Mouse (Mus musculus): ENCODE data around the gene Jph2.
A peak's percentile ranks its signal among the peaks of the same experiment; 100 is the strongest.

The Jph2 gene

DNA sequence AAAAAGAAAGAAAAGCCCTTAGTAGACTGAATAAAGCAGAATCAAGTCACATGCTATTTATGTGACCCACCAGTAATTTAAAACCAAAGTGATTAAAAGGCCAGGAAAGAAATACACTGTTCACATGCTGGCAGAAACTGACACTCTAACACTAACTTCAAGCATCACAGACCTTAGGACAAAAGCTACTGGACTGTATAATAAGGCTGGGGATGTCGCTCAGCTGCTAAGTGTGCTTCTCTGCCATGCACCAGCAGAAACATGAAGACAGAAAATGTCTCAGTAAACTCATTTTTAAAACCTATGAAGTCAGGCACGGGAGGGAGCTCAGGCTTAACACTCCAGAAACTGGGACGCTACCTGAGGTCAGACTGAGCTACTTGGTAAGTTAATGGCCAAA, 12.4 kb upstream of the Jph2 start:
- DNase-seq = no peak

DNA sequence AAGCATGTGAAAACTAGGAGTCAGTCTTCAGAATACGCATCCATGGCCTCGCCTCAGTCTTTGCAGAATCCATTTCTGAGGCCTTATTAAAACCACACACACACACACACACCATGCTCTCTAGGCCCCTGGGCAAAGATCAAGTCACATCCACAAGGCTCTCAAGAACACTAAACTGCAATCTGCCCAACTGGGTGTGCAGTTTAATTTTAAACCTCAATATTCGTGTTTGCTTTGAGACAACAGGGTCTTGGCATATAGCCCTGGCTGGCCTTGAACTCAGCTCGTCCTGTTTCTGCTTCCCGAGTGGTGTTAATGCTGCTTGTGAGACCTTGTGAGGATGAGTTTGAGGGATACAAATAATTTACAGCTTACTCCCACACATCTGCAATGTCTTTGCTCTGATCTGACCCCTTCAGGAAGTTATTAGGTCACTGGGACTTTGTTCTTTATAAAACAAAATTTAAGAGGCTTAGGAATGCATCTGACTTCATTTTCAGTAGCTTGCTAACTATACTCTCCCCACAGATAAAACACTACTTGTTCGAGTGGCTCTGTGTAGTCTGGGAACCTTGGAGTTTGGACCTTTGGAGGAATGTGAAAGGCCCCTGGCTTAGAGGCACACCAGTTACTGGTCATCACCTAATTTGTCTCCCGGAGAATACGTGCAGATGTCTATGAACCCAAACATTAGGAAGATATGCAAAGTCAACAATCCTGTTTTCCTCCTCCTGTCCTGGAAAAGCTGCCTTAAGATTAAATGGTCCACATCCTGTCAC, 6.4 kb upstream of the Jph2 start:
- no peak for DNase-seq

DNA sequence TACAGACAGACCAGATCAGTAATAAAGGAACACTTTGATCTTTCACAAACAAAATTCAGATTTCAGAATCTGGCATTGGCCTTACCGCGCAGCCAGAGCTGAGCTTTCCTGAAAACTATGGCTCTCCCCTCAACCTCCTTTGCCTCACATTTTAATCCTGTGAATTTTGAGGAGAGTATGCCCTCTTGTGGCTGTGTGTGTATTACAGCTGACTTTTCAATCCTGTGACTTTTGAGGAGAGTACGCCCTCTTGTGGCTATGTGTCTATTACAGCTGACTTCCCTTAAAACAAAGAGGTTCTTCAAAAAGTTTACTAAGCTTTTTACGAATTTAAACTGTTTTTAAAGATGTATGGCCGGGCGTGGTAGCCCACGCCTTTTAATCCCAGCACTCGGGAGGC, 3.4 kb upstream of the Jph2 start:
- peak; percentile 76 to 84 for DNase-seq

DNA sequence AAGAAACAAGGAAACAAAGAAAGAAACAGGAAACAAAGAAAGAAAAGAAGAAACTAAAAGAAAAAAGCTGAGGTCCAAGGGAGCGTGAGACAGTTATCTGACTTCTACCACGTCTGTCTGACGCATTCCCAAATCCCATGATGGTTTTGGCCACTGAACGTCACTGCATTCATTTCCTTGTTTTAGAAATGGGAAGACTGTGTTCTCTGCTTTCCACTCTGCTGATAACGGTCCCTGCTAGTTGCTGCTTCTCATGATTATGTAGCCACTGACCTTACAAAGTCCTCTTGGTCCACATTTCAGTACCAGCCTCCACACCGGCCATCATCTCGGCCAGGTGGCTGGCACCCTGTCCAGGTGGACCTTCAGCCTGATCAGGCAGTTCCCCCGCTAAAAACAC, 1.4 kb upstream of the Jph2 start:
- DNase-seq = no peak

DNA sequence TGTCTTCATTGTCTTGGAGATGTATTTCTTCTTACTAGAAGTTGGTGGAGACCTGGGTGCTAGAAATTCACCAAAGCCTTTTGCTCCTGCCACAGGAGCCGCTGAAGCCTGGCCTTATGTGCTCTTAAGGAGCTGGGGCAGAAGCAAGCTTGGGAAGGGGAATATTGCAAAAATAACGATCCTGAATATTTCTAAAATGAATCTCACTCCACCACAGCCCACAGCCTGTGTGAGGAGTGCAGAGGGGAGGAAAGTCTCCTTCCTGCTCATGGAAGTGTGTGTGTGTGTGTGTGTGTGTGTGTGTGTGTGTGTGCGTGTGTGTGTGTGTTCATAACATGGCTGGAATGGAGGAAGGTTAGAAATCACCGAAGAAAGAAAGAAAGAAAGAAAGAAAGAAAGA, 977 bp upstream of the Jph2 start:
- DNase-seq = no peak

GRCm38 (mm10) chr2:163397071-163397470, 722 bp downstream of the Jph2 start:
- no peak for DNase-seq

DNA sequence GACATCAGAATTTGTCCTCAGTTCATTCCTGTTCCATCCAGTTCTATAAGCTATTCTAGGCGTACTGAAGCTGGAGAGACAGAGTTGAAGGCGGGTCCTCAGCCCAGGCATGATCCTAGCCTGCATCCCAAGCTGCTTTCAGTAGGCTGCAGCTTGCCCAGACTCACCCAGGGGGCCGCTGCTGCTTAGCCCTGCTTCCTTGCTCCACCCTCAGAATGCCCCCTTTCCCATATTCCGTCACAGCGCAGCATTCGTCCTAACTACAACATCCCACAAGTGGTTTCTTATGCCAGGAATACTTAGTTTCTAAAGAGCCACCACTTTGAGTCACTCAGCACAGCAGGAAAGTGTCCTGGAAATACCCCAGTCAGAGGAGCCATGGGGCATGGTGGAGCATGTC, 2.8 kb downstream of the Jph2 start:
- no peak for DNase-seq

DNA sequence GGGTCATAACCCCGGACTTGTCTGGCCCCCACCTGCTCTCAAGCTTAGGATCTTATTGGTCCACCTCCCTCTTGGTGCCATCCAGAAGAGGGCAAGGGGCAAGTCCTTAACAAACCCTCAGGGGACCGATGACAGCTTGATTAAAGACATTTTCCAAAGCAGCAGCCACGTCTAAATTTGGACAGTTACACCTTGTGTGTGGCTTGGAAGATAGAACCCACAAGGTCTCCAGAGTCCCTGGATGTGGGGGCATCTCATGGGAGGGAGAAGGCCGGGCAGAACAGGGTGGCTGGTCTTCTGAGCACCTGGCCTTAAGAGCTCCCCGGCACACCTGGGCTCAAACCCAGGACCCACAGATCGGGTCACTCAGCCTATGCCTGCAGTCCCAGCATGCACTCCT, 3.8 kb downstream of the Jph2 start:
- no peak for DNase-seq

DNA sequence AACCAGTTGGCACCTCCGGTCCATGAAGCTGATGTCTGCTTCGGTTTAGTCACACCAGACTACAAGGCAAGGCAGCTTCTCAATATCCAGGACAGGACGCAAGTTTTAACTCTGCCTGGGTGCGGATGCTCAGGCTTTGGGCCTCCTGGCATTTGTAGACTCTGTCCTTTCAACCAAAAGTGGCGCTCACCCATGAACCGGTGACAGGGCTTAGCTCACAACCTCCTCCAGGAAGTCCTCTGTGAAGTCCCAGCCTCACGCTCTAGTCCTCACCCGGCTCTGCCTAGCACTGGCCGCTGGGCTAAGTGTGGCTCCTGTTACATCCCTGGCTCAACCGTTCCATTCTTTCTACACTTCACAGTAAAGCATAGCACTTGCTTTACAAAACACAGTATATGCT, 4.6 kb downstream of the Jph2 start:
- DNase-seq = no peak

GRCm38 (mm10) chr2:163392436-163392835, 5.4 kb downstream of the Jph2 start:
- DNase-seq = no peak

DNA sequence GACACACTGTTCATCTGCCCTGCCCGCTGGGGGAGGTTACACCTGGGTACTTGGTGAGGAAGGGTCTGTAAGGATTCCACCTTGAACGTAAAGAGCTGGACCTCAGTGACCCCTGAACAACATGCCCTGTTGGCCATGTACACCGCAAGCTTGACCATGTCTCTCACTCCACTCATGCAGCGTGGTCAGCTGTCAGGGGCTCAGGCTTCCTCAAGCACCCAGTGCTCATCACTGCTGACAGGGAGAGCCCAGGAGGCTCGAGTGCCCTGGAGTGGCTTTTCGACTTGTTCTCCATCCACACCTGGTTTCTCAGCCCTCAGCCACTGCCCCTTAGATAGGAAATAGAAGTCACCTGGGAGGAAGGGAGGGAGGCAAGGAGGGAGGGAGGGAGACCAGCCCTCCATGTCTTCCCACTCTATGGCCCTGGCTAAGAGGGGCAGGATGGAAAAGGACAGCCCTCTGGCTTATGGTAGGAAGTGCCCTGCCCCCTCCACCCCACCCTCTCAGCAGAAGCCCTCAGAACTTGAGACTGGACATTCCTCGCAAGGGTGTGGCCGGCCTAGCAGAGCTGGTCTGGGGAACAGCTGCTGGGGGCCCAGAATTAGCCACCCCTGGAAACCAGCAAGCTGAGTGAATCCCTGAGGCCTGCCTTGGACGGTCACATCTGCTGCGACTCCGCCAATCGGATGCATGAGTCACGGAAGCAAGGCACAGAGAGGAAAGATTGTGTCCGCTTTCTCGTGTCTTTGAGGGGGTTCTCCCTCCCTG, 11.2 kb downstream of the Jph2 start:
- no peak for DNase-seq

DNA sequence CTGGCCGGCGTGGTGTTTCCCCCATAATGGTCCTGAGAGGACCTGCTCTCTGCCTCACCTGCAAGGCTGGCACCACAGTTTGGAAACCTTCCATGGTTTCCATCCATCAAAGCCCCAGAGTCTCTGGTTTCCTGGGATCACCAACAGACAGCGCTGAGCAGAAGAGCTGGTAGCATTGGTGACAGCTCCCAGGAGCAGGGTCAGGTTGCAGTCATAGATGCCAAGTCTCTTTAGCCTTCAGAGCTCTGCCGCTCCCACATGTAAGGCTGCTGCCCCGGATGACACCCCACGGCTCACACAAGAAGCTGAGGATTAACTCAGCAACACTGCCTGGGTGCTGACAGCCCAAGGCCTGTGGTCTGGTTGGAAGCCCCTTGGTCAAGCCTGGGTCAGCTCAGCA, 12.7 kb downstream of the Jph2 start:
- no peak for DNase-seq

GRCm38 (mm10) chr2:163381246-163381645, 16.5 kb downstream of the Jph2 start:
- peak in 1 of 2 experiments; percentile 22 for DNase-seq

DNA sequence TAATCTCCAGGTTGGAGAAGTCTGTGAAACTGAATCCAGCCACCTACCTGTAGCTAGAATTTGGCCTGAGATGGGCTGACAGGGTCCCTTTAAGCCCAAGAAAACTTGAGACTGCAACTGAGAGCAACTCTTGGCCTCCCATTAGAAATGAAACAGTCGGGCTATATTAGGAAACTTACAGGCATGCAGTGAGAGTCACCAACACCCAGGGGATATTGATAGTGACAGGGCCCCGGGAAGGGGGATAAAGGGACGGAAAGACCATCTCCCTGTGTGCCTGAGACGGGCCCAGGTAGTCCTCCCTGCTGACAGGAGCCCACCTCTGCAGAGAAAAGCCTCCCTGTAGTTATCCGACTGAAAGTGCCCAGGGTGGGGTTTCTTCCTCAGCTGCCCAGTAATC, 18.4 kb downstream of the Jph2 start:
- no peak for DNase-seq

DNA sequence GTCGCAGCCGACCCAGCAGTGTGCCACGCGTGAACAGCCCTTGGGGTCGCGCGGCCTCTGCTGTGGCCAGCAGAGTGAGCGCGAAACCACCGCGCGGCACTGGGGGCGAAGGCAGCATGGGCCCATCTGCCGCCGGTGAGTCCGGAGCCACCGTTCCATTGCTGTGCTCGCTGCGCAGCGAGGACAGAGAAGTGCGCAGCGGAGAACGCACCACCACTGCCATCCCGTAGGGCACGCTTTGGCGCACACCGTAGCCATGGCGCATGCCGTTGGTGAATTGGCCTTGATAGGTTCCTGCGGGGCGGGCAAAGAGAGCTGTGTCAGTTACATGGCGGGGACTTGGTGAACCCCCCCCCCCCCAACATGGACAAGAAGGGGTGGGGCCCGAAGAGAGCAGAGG, 21.7 kb downstream of the Jph2 start:
- DNase-seq = no peak

- DNase-seq = no peak
Observed at GRCm38 (mm10) chr2:163375468-163375867, 22.3 kb downstream of the Jph2 start.

DNA sequence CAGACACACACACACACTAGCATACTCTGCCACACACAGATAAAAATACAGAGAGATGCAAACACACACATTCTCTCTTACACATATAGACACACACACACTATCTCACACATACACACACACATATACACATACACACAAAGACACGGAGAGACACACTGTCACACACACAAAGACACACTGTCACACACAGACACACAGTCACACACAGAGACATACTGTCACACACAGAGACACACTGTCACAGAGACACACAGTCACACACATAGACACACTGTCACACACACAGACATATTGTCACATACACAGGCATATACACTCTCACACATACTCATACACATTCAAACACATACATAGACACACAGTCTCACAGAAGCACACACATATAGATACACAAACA, 25.2 kb downstream of the Jph2 start:
- DNase-seq = no peak

GRCm38 (mm10) chr2:163370175-163370574, 27.6 kb downstream of the Jph2 start:
- DNase-seq = no peak

- DNase-seq = no peak
Observed at GRCm38 (mm10) chr2:163364785-163365541, 32.8 kb downstream of the Jph2 start.

GRCm38 (mm10) chr2:163362940-163363921, 34.6 kb downstream of the Jph2 start:
- no peak for DNase-seq

GRCm38 (mm10) chr2:163360858-163361623, 36.8 kb downstream of the Jph2 start:
- DNase-seq = no peak

GRCm38 (mm10) chr2:163359253-163359652, 38.5 kb downstream of the Jph2 start:
- DNase-seq = no peak
